Mouse (Mus musculus) liver, embryonic 11.5 days (tissue): ENCODE measurements at regions not wholly inside any gene's neighbourhood (a gene's known extent, or its start where the extent isn't known, plus 50 kb on each side); places are given as distances from the start of the nearest gene placed in this dataset.

Experiments
- ATAC-seq: fragments of 200-750 bp; cut with Nextera tagmentation; replicated peaks from 2 replicates; pipeline ENCODE4 v1.8.0; 2017; ENCODE audit warnings: moderate number of reproducible peaks, mild to moderate bottlenecking, moderate TSS enrichment, moderate library complexity; ENCODE audit not compliant: low FRiP score
- DNase-seq: peaks from one replicate; pipeline ENCODE4 v3.0.0-alpha.2; 2017; ENCODE audit warnings: low spot score
- H3K27ac ChIP-seq: fragments of 300-500 bp; sonication (generic); 2 replicates; pipeline ENCODE4 v1.5.1; 2014; ENCODE audit warnings: mild to moderate bottlenecking, low read depth, low read length, control low read depth
- H3K27me3 ChIP-seq: fragments of 300-500 bp; sonication (generic); replicated peaks from 2 replicates; pipeline ENCODE4 v1.6.1; 2014; ENCODE audit warnings: low read length, mixed read lengths; ENCODE audit not compliant: control insufficient read depth, insufficient read depth
- H3K36me3 ChIP-seq: fragments of 300-500 bp; sonication (generic); 2 replicates; pipeline ENCODE4 v1.6.1; 2014; ENCODE audit warnings: mild to moderate bottlenecking, low read length, moderate library complexity, mixed read lengths; ENCODE audit not compliant: control insufficient read depth, insufficient read depth
- H3K4me1 ChIP-seq: fragments of 300-500 bp; sonication (generic); replicated peaks from 2 replicates; pipeline ENCODE4 v1.6.1; 2014; ENCODE audit warnings: low read length, mixed read lengths; ENCODE audit not compliant: control insufficient read depth, insufficient read depth
- H3K4me2 ChIP-seq: fragments of 300-500 bp; sonication (generic); 2 replicates; pipeline ENCODE4 v1.6.1; 2014; ENCODE audit warnings: mild to moderate bottlenecking, control low read depth, moderate library complexity
- H3K4me3 ChIP-seq: fragments of 300-500 bp; sonication (generic); 2 replicates; pipeline ENCODE4 v1.5.1; 2014; ENCODE audit warnings: low read depth, low read length, control low read depth
- H3K9ac ChIP-seq: fragments of 300-500 bp; sonication (generic); 2 replicates; pipeline ENCODE4 v1.6.1; 2014; ENCODE audit warnings: low read depth, low read length, control low read depth
- H3K9me3 ChIP-seq: fragments of 300-500 bp; sonication (generic); 2 replicates; pipeline ENCODE4 v1.6.1; 2016; ENCODE audit warnings: low read length, inconsistent platforms, mixed read lengths; ENCODE audit not compliant: control insufficient read depth
- WGBS: fragments of 180-500 bp; shearing (Covaris S2); extraction: QIAGEN DNeasy Blood & Tissue Kit; methylation state at CpG from one replicate; pipeline ENCODE4 v1.1.7; 2014; 5-methylcytosine and 5-hydroxymethylcytosine counted together

GRCm38 (mm10) chr13:52077616-52078015, 231.1 kb downstream of the Gadd45g start:
- H3K27me3 ChIP-seq = no peaks in the 10 kb centered on the region
- H3K36me3 ChIP-seq = no peaks in the 10 kb centered on the region
- 48% methylated on average over 4 of the region's 4 CpGs for WGBS
- no peak overlapping the region for H3K4me3 ChIP-seq
- ATAC-seq = no peak
- no peak overlapping the region for H3K9ac ChIP-seq
- H3K4me2 ChIP-seq = no peak overlapping the region
- no peak for DNase-seq
- H3K4me1 ChIP-seq = peaks cover 18% of the 10 kb centered on the region
- H3K27ac ChIP-seq = no peak overlapping the region
- no peaks in the 10 kb centered on the region for H3K9me3 ChIP-seq

GRCm38 (mm10) chr13:52078561-52078960, 232.1 kb downstream of the Gadd45g start:
- H3K9ac ChIP-seq = no peak overlapping the region
- peaks cover 18% of the 10 kb centered on the region for H3K4me1 ChIP-seq
- WGBS = 40% methylated on average over 6 of the region's 6 CpGs
- no peak overlapping the region for H3K4me3 ChIP-seq
- no peaks in the 10 kb centered on the region for H3K27me3 ChIP-seq
- no peak for ATAC-seq
- H3K4me2 ChIP-seq = no peak overlapping the region
- no peaks in the 10 kb centered on the region for H3K36me3 ChIP-seq
- no peaks in the 10 kb centered on the region for H3K9me3 ChIP-seq
- no peak overlapping the region for H3K27ac ChIP-seq
- DNase-seq = no peak

- H3K4me3 ChIP-seq = no peak overlapping the region
- 44% methylated on average over 14 of the region's 14 CpGs for WGBS
- peaks cover 18% of the 10 kb centered on the region for H3K4me1 ChIP-seq
- no peaks in the 10 kb centered on the region for H3K9me3 ChIP-seq
- no peaks in the 10 kb centered on the region for H3K27me3 ChIP-seq
- H3K4me2 ChIP-seq = no peak overlapping the region
- no peak for DNase-seq
- no peak overlapping the region for H3K9ac ChIP-seq
- no peak for ATAC-seq
- H3K27ac ChIP-seq = no peak overlapping the region
- H3K36me3 ChIP-seq = no peaks in the 10 kb centered on the region
Observed at GRCm38 (mm10) chr13:52079678-52080246, 233.3 kb downstream of the Gadd45g start.

- Histone ChIP-seq H3K4me2 (no peak overlapping the region), H3K27me3 (no peaks in the 10 kb centered on the region), H3K36me3 (no peaks in the 10 kb centered on the region), H3K9ac (no peak overlapping the region), H3K4me3 (no peak overlapping the region), H3K4me1 (peaks cover 16% of the 10 kb centered on the region), H3K9me3 (no peaks in the 10 kb centered on the region), H3K27ac (no peak overlapping the region)
- ATAC-seq (no peak), DNase-seq (no peak)
- 74% methylated on average over 9 of the region's 9 CpGs for WGBS
Observed at GRCm38 (mm10) chr13:52083601-52084455, 237.3 kb downstream of the Gadd45g start.

GRCm38 (mm10) chr13:52085110-52085509, 238.6 kb downstream of the Gadd45g start:
- no peaks in the 10 kb centered on the region for H3K36me3 ChIP-seq
- no peak overlapping the region for H3K9ac ChIP-seq
- peak; percentile 41; the same call in 1 of the 2 replicates for ATAC-seq
- H3K9me3 ChIP-seq = no peaks in the 10 kb centered on the region
- peaks cover 6% of the 10 kb centered on the region for H3K4me1 ChIP-seq
- no peak overlapping the region for H3K4me2 ChIP-seq
- WGBS = 14% methylated on average over 3 of the region's 3 CpGs
- no peak overlapping the region for H3K27ac ChIP-seq
- no peaks in the 10 kb centered on the region for H3K27me3 ChIP-seq
- no peak overlapping the region for H3K4me3 ChIP-seq
- no peak for DNase-seq

GRCm38 (mm10) chr13:52088319-52088718, 241.8 kb downstream of the Gadd45g start:
- no peak overlapping the region for H3K4me3 ChIP-seq
- no peaks in the 10 kb centered on the region for H3K9me3 ChIP-seq
- no peak overlapping the region for H3K27ac ChIP-seq
- 36% methylated on average over 8 of the region's 8 CpGs for WGBS
- no peak overlapping the region for H3K9ac ChIP-seq
- no peak overlapping the region for H3K4me2 ChIP-seq
- H3K36me3 ChIP-seq = no peaks in the 10 kb centered on the region
- no peak for DNase-seq
- peaks cover 6% of the 10 kb centered on the region for H3K4me1 ChIP-seq
- H3K27me3 ChIP-seq = no peaks in the 10 kb centered on the region
- no peak for ATAC-seq

- DNase-seq = no peak
- Histone ChIP-seq H3K36me3 (no peaks in the 10 kb centered on the region), H3K27ac (no peak overlapping the region), H3K9ac (no peak overlapping the region), H3K4me2 (no peak overlapping the region), H3K9me3 (no peaks in the 10 kb centered on the region), H3K27me3 (no peaks in the 10 kb centered on the region), H3K4me3 (no peak overlapping the region), H3K4me1 (peaks cover 4% of the 10 kb centered on the region)
- ATAC-seq = no peak
- 64% methylated on average over 4 of the region's 4 CpGs for WGBS
Observed at GRCm38 (mm10) chr13:52090365-52090764, 243.9 kb downstream of the Gadd45g start.

GRCm38 (mm10) chr13:52094785-52095184, 248.3 kb downstream of the Gadd45g start:
- 80% methylated on average over 7 of the region's 7 CpGs for WGBS
- H3K27me3 ChIP-seq = no peaks in the 10 kb centered on the region
- H3K9ac ChIP-seq = no peak overlapping the region
- no peak overlapping the region for H3K27ac ChIP-seq
- H3K4me3 ChIP-seq = no peak overlapping the region
- no peaks in the 10 kb centered on the region for H3K9me3 ChIP-seq
- no peak for DNase-seq
- ATAC-seq = no peak
- no peak overlapping the region for H3K4me2 ChIP-seq
- H3K36me3 ChIP-seq = no peaks in the 10 kb centered on the region
- H3K4me1 ChIP-seq = no peaks in the 10 kb centered on the region; the same call in 1 of the 2 replicates

GRCm38 (mm10) chr13:52096506-52096905, 250.0 kb downstream of the Gadd45g start:
- H3K4me2 ChIP-seq = no peak overlapping the region
- no peak overlapping the region for H3K9ac ChIP-seq
- 84% methylated on average over 7 of the region's 7 CpGs for WGBS
- H3K4me1 ChIP-seq = no peaks in the 10 kb centered on the region; the same call in 1 of the 2 replicates
- no peak overlapping the region for H3K4me3 ChIP-seq
- no peaks in the 10 kb centered on the region for H3K9me3 ChIP-seq
- no peaks in the 10 kb centered on the region for H3K27me3 ChIP-seq
- no peak overlapping the region for H3K27ac ChIP-seq
- no peaks in the 10 kb centered on the region for H3K36me3 ChIP-seq
- no peak for ATAC-seq
- no peak for DNase-seq
